18 mouse cellular contexts compared by ENCODE assay signal in the genomic region with DNA sequence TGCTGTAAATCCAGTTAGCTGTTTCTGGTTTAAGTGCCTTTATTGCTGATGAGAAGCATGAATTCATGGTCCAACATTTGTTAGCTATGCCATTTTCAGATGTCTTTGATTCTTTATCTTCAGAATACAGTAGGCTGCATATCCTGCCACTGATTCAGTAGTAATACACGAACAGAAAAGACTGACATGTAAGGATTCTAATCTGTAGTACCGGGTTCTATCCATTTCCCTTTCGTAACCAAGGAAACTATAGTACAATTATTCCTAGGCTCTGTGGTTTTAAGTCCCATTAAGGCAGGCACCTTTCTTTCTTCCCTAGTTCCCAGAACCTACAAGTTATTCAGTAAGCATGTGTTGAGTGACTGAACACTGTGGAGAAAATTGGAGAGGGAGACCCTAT.
"Had no signal": no experiment of that assay in that cellular context is flagged by ENCODE, and none has a peak within 500 bp of the region (broad histone marks: within the 10 kb centered on the region; RNA-seq: fewer than 3 reads in every experiment).

No protein-coding gene starts in this region.

- H3K36me3 ChIP-seq: neural tube, embryonic 13.5 days; stomach, embryonic 15.5 days had no signal

- H3K9me3 ChIP-seq: neural tube, embryonic 13.5 days; stomach, embryonic 15.5 days had no signal

- H3K9ac ChIP-seq: liver, embryonic 14.5 days; liver, postnatal 0 days; lung, embryonic 14.5 days; neural tube, embryonic 13.5 days; stomach, embryonic 15.5 days had no signal

- H3K27ac ChIP-seq: kidney, postnatal 0 days; left cerebral cortex, adult 2 months; liver, embryonic 14.5 days; macrophage; neural tube, embryonic 13.5 days; stomach, embryonic 15.5 days had no signal

- ATAC-seq: intestine, postnatal 0 days; liver, postnatal 0 days; lung, postnatal 0 days had no signal

- DNase-seq: kidney, adult 2 months; kidney, postnatal 36 days; layer of hippocampus, postnatal 36 days; liver, postnatal 0 days; lung, embryonic 14.5 days; retina, postnatal 1 day; right cerebral cortex, postnatal 25 days; spleen, adult 18-20 months; thymus, postnatal 25 days had no signal

- H3K4me1 ChIP-seq: neural tube, embryonic 13.5 days; stomach, embryonic 15.5 days had no signal

- H3K27me3 ChIP-seq: neural tube, embryonic 13.5 days; stomach, embryonic 15.5 days had no signal

- H3K4me2 ChIP-seq: lung, embryonic 14.5 days; neural tube, embryonic 13.5 days; stomach, embryonic 15.5 days had no signal

- H3K4me3 ChIP-seq: left cerebral cortex, adult 2 months; myocyte; neural tube, embryonic 13.5 days; stomach, embryonic 15.5 days had no signal
